In genomic region chr13:54501957-54502690, GRCm38 (mm10) we compare ENCODE assay signal across 19 mouse cellular contexts. TPM values are rescaled to one million over a fixed set of nuclear protein-coding genes. Genes with fewer than 3 reads are reported as not detected.
DNase-seq lines count a peak whose midpoint lies in the region.
"Had no signal": no experiment of that assay in that cellular context is flagged by ENCODE, and none has a peak within 500 bp of the region (broad histone marks: within the 10 kb centered on the region; RNA-seq: fewer than 3 reads in every experiment).

No protein-coding gene starts in this region.

- peak; percentile 27 to 30 for DNase-seq in adrenal gland, adult 18-20 months (ENCODE audit: low spot score in 2 of 2)
- DNase-seq in adrenal gland, postnatal 25 days: no peak
- DNase-seq in A20 (ENCODE audit: low read depth, low spot score): peak; percentile 55
- peak; percentile 26 for DNase-seq in MEL-GATA-1-ER (ENCODE audit: extremely low read depth, low read depth)
- DNase-seq in adrenal gland, postnatal 36 days: peak; percentile 52 to 67
- DNase-seq in right cerebral cortex, adult 2 months (ENCODE audit: low spot score in 2 of 2): no peak
- no peak for DNase-seq in T-cell, adult 2 months (ENCODE audit: low spot score)
- no peak for DNase-seq in spleen, postnatal 14 days (ENCODE audit: low spot score in 2 of 2)
- DNase-seq: cerebellum, adult 11 months; cerebellum, adult 9-10 months; gastrocnemius, adult 2 months; gastrocnemius, postnatal 36 days; heart, adult 2 months; heart, postnatal 10 days; kidney, adult 18-20 months; kidney, postnatal 14 days; midbrain, embryonic 14.5 days; right cerebral cortex, postnatal 14 days; thymus, postnatal 14 days had no signal

RNA-seq across cellular contexts. Expression of gene Simc1, which starts 1.5 kb away (rescaled TPM):
- 10 to 100 TPM; 18.4 to 28.0 TPM for total RNA-seq in adrenal gland, adult 18-20 months (2021)
- total RNA-seq in adrenal gland, postnatal 25 days (2021): 12.8 and 19.2 TPM in 2 replicates
- total RNA-seq in adrenal gland, postnatal 36 days (2021): 10 to 100 TPM; 12.8 to 19.5 TPM

RNA-seq across cellular contexts. Expression of gene Thoc3, which starts 33.5 kb away (rescaled TPM):
- total RNA-seq in adrenal gland, adult 18-20 months (2021): 10 to 100 TPM; 32.9 to 41.2 TPM
- total RNA-seq in adrenal gland, postnatal 25 days (2021): 39.3 and 52.9 TPM in 2 replicates
- 10 to 100 TPM; 43.0 to 47.3 TPM for total RNA-seq in adrenal gland, postnatal 36 days (2021)

Comparison
In these comparisons a context has a peak if more than half of its experiments do, and no peak if none do; other contexts are left out.
1. DNase-seq: peak in adrenal gland, adult 18-20 months (2 of 2), A20 (single experiment), MEL-GATA-1-ER (single experiment) and adrenal gland, postnatal 36 days (2 of 2); none in adrenal gland, postnatal 25 days (single experiment), right cerebral cortex, adult 2 months (0 of 2), T-cell, adult 2 months (single experiment) and spleen, postnatal 14 days (0 of 2).